Mouse (Mus musculus) myocyte (in vitro differentiated cells): ENCODE measurements around the gene F8a. TPM values are rescaled to one million over a fixed set of nuclear protein-coding genes. Genes with fewer than 3 reads are reported as not detected.

Experiments
- polyA plus RNA-seq: library from polyadenylated mRNA; unstranded; fragments of >200 nt; fragmentation: generic; extraction: Trizol; gene quantifications from one replicate; pipeline ENCODE4 v1.2.1, GENCODE M21; 2012; ENCODE audit warnings: missing spikeins

The F8a gene
- polyA plus RNA-seq, 1 experiment, result 4.5 TPM

Other genes starting within 250 kb of the F8a start
- gene Zfp185, start 241.0 kb upstream of the F8a start, polyA plus RNA-seq, result not detected
- gene Pnma5, start 191.2 kb upstream of the F8a start, polyA plus RNA-seq, result 0.07 TPM
- not detected for gene Pnma3, start 163.5 kb upstream of the F8a start, polyA plus RNA-seq
- 0.55 TPM for gene Xlr4a, start 145.8 kb upstream of the F8a start, polyA plus RNA-seq
- gene Xlr3a, start 131.2 kb upstream of the F8a start, polyA plus RNA-seq, result 1.9 TPM
- gene Gm14685, start 111.2 kb upstream of the F8a start, polyA plus RNA-seq, result not detected
- not detected for gene Xlr5b, start 79.5 kb upstream of the F8a start, polyA plus RNA-seq
- not detected for gene DXBay18, start 78.8 kb upstream of the F8a start, polyA plus RNA-seq
- gene Spin2d, start 51.3 kb upstream of the F8a start, polyA plus RNA-seq, result not detected
- gene Xlr3b, start 36.1 kb upstream of the F8a start, polyA plus RNA-seq, result 0.40 TPM
- 0.05 TPM for gene Xlr4b, start 14.0 kb upstream of the F8a start, polyA plus RNA-seq
- 0.10 TPM for gene Xlr4c, start 14.8 kb downstream of the F8a start, polyA plus RNA-seq
- 1.6 TPM for gene Xlr3c, start 37.1 kb downstream of the F8a start, polyA plus RNA-seq
- gene Xlr5a, start 64.7 kb downstream of the F8a start, polyA plus RNA-seq, result not detected
- not detected for gene Xlr5c, start 64.7 kb downstream of the F8a start, polyA plus RNA-seq
- not detected for gene Gm45015, start 108.5 kb downstream of the F8a start, polyA plus RNA-seq
- gene Zfp275, start 114.3 kb downstream of the F8a start, polyA plus RNA-seq, result 8.9 TPM
- not detected for gene Gm18336, start 170.4 kb downstream of the F8a start, polyA plus RNA-seq
- gene Zfp92, start 182.8 kb downstream of the F8a start, polyA plus RNA-seq, result not detected
- not detected for gene Trex2, start 207.1 kb downstream of the F8a start, polyA plus RNA-seq
- 32.6 TPM for gene Haus7, start 230.8 kb downstream of the F8a start, polyA plus RNA-seq